Mouse (Mus musculus) spleen, postnatal 10 days (tissue): ENCODE data around the gene Pfkm.
A peak's percentile ranks its signal among the peaks of the same experiment; 100 is the strongest.

Experiments
- DNase-seq, 2 experiments: peaks; one replicate each; pipeline ENCODE4 v3.0.0; 2021 to 2022; ENCODE audit warnings: low spot score in 2 of 2

The Pfkm gene

DNA sequence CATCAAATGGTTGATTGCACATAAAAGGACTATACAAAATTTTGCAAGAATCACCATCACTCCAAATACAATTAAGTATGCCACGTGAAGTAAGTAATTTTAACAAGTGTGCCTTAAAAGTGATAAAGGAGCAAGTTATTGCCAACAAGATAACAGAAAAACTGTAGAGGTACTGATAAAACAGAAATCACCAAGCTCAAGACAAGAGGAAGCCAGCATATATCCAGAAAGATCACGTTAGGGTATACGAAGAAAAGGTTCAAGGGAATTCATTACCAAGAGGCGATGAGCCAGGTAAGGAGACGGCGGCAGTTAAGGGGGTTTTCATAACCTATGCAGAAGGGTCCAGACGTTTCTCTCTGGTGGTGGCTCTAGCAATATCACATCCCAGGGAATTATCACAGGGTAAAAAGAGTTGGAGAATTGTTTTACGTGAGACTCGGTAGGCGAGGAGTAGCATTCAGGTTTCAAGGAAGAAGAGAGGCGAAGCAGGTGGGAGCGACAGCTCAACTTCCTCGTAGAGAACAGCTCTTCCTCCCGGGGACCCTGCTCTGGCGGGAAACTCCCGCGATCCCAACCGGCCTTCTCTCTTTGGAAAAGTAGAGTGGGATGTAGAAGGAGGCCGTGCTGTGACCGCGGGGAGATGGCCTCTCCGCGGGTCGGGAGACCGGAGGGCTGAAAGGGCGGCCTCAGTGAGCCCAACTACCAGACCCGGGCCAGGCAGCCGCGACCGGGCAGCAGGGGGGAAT lies at the start of gene Pfkm:
Gene Pfkm (plus strand): TSS at position 218 of the 749 bp plus-strand sequence.
- DNase-seq, result no peak

DNA sequence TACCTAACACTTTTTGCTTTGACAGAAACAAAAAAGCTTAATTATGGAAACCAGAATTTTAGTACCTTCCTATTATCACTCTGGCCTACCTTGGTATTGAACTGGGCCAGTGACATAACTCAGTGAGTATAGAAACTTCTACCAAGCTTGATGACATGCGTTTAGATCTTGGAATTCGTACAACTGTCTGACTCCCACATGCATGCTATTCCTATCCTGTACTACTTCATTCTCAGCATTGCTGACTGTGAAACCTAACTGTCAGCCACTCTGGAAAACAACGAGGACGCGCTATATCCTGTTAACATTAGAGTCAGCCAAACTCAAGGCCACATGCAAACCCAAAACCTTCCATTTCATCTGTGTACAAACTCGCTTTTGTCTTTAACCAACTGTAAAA lies 48.4 kb upstream of the Pfkm start:
- DNase-seq, result no peak

DNA sequence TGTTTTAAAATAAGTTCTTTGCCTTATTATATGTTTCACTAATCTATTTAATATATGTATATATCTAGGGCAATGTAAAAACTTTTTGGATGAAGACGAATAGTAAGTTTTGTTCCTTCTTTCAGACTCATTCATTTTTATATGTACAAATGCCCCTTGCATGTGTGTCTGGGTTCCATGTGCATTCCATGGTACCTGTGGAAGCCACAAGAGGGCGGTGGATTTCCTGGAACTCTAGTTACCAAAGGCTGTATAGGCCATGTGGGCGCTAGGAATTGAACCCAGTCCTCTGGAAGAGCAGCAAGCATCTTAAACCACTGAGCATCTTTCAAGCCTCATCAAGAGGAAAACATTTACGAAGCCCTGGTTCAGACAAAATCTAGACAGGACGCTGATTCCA lies 48.0 kb upstream of the Pfkm start:
- no peak for DNase-seq

DNA sequence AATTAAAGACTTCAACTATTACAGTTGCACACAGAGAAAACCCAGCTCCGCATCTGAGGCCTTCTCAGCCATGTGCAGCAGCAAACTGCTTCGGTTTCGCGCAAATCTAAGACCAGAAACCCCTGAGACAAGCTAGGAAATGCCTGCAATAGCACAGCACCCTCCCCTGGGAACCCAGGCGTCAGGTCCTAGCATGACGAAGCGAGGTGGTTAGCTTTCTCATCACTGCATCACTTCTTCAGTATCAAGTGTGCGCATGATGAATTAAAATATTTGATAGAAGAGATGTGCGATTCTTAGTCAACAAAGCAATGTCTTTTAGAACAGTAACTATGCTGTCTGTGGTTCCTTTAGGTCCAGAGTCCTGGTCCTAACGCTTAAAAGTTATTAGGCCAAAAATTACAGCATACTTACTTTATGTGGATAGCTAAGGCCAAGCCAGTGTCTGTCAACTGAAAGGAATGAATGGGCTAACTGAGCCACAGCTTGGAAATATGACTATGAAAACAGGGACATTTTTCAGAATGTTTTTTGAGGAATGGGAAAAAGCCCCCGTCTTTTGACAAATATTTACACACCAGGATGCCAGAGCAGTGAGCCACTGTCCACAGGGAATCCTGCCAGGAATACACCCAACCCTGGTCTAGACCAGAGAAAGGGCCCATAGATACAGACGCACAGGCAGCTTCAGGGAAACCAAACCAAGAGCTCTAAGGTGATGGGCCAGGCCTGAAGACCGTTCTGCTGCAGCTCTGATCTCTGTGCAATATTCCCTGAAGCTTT lies 43.3 kb upstream of the Pfkm start:
- no peak for DNase-seq

DNA sequence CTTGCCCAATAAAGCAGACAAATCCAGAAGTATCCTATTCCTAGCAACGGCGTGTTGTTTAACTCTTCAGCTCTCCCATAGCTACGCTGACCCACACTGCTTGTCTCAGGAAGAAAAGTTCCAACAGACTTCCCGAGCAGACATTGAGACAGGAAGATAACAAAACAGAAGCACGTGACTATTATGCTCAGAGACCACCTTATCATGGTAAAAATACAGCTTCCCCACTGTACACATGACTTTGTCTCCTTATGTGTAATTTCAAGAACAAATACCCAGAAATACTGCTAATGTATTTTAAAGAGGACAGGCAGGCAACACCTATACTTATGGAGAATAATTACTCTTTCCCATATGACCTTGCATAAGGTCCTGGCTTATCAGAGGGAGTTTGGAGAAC lies 40.7 kb upstream of the Pfkm start:
- DNase-seq, result no peak

DNA sequence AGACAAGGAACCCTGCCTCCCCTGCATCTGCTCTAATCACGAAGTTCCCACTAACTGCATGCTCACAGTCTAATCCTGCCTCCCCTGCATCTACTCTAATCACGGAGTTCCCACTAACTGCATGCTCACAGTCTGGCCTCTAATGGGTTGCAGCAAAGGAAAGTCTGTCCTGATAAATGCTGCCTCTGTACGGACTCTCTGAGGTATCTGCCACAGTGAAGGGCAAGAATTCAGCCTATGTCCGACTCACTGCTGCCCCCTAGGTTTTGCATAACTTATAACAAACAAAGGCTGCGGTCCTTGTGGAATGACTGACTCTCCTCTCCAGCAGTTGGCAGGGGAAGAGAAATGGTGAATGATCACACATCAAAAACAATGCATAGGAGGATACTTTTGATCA lies 37.1 kb upstream of the Pfkm start:
- DNase-seq, result peak in 1 of 2 experiments; percentile 22

DNA sequence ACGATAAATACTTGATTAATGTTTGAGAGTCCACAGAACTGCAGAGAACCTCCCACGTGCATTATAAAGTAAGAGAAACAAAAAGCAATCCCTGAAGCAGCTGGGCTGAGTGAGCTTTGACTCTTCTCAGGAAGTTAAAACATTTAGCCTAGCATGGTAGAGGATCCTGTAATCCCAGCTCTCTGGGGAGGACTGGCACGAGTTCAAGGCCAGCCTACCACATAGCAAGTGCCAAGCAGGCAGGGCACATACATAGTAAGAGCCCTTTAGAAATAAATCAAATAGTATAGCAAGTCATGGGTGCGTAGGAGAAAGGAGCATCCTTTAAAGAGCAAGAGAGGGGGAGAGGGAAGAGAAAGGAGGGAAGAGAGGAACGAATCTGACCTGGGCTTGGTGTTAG lies 26.5 kb upstream of the Pfkm start:
- DNase-seq, result no peak

DNA sequence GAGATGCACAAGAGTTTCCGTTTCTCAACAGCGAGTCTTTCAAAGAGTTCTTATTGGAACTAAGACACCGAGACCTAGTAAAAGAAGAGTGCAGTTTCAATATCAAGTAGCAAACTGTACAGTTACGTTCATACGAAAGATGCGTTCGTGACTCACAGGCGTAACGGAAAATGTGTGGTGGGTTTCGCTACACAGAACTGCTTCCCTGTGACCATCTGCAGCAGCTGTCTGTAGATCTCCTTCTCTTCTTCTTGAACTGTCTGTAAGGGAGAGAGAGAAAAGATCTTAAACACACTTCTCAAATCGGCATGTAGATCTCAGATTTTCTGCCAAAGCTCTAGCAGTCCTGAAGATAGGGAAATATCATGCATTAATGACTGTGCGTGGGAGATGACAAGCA lies 25.8 kb upstream of the Pfkm start:
- DNase-seq, result no peak

DNA sequence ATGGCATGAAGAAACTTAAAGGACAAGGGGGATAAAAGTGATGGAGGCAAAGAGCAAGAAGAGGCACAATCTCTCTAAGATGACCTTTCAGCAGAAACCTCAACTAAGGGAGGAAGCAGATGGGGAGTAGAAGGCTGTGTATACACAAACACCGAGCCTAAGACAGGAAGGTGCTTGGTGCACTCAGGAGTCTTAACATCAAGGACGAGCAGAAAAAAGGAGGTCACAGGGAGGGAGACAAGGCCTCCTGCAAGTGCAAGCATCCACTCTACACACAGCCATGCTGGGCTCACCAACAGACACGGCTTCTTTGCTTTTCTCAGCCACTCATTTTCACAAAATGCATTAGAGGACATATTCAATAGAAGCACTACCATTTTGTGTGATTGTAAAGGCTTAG lies 24.9 kb upstream of the Pfkm start:
- DNase-seq, result no peak

DNA sequence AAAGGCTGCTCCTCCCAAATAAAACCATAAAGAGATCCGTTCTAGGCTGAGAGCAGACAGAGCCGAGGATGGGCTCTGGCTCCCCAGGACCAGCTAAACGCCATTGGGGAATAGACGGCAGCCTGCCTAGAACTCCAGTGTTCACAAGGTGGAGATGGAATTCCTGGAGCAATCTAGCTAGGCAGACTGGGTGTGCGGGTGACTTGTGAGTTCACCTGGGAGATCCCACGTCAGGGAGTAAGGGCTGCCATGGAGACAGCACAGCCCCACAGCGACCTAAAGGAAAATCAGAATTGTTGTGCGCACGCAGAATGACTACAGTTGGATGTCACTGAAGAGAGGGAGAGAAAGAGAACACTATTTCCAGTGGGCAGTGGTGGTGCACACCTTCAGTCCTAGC lies 23.9 kb upstream of the Pfkm start:
- no peak for DNase-seq

DNA sequence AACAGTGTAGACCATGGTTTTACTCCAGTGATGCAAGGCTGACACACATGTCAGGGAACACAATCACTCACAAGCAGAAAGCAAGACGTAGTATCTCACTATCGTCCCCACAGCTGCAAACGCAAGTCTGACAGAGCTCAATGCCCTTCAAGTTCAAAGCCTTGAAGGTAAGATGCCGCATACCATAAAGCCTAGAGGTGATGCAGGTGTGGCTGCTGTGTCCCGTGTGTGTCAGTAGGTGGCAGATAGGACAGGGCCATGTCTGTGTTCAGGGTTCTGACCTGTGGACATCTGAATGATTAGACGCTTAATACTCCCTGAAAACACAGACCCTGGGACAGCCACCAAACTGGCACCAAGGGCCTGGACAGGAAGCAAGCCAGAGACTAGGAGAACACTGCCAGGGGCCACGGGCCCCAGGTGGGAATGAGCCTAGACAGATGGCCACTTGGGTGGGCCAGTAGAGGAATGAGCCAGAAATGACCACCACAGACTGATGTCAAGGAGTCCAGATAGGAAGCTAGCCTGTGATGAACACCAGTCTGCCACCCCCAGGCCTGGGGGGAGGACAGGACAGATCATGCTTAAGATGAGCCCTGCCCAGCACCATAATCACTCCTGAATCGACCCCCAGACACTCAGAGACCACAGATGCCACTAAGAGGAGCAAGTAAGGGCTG lies 22.7 kb upstream of the Pfkm start:
- DNase-seq, result no peak

DNA sequence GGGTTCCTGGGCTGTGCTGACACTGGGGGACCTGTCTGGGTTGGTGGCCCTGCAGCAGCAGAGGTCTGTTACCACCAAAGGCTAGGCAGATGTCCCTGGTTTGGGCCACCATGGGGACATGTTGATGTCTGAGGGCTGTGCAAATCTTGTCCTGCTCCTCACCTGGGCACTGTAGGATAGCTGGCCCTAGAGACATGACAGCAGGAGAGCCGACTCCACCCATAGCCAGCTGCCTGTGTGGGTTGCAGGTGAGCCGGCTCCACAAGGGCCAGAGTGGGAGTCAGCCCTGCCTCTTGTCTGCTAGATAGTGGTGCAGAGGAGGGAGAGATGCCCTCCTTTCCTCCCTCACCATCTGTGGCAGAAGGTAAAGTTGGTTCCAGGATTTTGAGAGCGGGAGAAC lies 22.0 kb upstream of the Pfkm start:
- no peak for DNase-seq

DNA sequence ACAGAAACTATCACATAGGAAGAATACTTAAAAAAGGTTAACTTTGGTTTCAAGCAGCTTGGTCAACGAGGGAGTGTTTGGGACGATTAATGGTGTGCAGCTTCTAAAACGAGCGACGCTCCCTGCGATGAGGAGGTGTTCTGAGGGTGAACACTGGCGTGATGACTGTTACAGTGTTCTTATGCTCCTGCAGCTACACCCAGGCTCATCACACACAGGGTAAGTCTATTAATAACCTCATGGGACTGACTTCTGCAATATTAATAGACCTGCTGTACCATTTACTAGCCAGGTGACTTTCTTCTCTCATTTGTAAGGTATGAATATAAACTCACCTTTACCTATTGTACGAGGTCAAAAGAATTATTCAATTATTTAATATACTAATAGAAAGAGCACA lies 17.9 kb upstream of the Pfkm start:
- DNase-seq, result no peak

DNA sequence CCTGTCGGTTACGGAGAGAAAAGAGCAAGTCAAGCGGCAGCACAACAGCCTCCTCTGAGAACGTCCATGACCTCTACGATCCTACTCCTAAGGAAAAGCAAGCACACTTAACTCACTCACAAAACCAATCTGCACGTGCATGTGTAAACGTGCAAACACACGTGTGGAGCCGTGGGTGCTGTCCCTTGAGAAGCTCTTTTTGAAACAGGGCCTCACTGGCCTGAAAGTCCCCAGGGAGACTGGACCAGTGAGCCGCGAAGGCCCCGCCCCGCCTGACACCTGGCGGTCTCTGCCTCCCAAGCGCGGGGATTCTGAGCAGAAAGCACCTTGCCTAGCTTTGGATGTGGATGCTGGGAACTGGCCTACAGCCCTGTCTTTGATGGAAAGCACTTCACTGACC lies 17.4 kb upstream of the Pfkm start:
- DNase-seq, result peak in 1 of 2 experiments; percentile 75

DNA sequence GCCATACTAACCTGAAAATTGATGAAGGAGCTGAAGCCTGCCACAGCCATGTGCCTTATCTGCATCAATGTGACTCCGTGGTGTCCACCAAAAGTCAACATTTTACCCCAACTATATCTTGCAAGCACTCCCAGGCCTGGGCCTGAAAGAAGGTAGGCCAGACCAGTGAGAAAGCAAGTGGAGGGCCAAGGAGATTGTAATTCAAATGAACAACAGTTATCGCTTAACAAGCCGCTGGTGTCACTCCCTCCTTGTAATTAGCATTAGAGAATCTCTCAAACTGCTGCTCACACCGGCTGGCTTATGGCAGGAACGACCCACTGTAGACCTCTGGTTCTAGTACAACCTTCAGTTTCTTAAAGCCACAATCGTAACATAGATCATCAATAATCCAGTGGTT lies 15.5 kb upstream of the Pfkm start:
- DNase-seq, result no peak

DNA sequence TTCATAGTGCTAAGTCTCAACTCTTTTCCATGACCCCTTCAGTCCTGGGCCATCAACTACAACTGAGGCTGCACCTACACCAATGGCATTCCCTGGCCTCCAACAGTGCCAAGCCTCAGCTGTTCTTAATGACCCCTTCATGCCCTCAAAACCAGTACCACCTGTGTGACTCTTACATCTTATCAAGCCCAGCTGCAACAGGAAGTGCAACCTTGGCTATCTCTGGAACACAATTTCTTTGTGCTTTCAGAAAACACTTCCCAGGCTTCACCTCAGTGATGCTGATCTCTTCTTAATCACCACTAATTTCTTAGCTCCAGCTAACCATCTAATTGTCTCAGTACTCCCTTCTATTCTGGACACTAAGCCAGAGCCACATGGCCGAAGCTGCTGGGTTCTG lies 3.5 kb upstream of the Pfkm start:
- DNase-seq, result no peak

DNA sequence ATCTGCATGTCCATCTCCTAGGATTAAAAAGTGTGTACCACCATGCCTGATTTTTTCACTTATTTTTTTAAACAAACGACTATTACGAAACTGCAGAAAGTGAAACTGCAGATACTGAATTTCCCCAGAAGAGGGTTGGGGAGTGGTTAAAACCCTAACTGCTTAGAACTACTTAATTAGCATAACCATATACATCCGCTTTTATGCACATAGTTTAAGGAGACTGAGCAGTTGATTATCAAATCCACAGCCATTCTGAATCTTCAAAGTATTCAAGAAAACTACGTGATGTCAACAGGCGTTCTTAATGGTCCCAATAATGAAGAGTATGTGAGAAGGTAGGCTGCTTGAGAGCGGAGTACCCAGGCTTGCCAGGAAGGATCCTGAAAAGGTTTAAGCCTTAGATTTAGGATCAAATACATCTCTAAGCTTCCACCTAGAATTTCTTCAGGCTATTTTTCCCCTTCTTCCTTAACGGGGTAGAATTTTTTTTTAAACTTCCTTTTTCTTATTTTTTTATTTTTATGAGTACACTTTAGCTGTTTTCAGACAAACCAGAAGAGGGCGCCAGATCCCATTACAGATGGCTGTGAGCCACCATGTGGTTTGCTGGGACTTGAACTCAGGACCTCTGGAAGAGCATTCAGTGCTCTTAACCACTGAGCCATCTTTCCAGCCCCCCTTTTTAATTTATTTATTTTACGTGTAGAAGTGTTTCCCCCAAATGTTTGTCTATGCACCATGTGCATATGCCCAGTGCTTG lies 2.8 kb upstream of the Pfkm start:
- peak in 1 of 2 experiments; percentile 74 for DNase-seq

DNA sequence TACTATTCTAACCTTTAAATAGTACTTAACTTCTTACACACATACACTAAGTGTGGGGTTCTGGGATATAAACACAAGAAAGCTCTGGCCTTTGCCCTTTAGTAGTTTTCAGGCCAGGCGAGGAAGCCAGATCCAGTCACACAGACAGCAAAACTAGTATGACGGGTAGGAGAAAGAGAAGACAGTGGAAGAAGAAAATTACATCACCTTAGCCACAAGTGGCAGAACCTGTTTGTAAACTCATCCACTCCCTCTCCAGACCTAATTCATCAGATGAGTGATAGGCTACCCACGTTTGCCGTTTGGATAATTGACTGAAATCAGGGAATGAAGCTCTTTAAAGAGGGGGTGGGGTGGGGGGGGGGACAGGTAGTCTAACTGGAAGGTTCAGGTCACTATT lies 548 bp upstream of the Pfkm start:
- no peak for DNase-seq

DNA sequence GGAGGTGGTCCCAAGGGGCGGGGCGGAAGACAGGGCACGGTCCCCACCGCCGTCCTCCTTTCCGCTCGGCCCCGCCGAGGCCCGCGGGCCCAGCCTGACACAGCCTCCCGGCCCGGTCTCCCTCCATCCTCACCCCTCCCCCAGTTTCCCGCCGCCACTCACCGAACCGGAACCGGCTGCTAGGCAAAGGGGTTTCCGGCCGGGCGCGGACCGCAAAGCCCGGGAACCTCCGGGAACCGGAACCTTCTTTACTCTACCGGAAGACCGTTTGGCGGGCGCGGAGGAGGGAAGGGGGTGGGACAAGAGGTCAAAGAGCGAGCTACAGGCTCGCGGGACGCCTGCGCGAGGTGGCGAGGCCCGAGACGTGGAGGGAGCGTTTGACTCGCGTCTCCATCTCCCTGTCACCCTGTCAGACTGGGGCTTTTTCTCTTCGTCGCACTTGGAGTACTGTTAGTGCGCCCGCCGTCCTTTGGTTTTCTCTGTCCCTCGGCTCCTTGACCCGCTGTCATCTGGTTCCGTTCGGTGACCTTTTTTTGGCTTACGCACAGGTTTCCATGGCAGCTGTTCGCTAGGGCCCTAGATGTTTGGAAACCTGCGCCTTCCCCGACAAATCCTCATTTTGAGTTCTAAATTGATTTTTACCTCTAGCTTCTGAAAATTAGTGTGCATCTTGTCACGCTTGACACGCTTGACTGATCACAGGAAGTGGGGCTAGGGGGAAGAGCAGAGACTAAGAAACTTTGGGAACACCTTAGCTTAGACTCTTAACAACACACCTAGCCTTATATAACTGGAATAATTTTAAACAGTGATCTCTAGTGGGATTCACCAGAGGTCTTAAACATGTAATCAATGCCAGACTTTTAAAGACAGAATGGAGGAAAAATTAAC lies 977 bp downstream of the Pfkm start, which contains the start of gene Senp1:
Gene Senp1 (minus strand): TSS at position 624 of the 891 bp plus-strand sequence.
- peak; percentile 87 to 89 for DNase-seq

DNA sequence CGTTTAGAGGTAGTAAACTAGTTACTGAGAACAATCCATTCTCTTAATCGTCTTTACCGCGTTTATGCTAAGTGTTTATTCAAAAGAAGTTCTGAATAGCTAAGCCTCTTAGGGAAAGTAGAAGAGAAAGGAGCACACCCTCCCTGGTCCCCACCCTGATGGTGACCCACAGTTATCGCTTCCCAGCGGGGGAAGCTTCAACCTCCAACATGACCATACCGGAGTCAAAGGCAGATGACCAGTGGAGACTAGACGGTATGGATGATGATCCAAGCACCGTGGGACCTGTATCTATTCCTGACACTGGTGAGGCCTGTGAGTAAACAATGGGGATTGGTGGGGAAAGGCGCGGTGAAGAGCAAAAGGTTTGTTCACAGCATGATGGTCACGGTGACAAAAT lies 2.5 kb downstream of the Pfkm start:
- no peak for DNase-seq

DNA sequence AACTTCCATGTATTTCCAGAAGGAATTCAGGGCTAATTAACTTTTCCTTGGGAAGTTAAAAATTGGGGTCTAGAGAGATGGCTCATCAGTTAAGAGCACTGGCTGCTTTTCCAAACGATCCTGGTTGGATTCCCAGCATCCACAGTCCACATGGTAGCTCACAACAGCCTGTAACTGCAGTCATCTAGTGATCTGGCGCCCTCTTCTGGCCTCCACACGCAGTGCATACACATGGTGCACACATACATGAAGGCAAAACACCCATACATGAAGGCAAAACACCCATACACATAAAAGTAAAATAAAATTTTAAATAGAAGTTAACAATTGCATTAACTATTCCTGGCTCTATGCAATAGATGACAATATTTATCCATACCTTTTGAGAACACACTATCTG lies 4.6 kb downstream of the Pfkm start:
- DNase-seq, result peak in 1 of 2 experiments; percentile 48
